Comparison of ENCODE assay signal across 30 mouse cellular contexts in genomic region chr12:13157089-13157488, GRCm38 (mm10).
DNase-seq lines count a peak whose midpoint lies in the region; ATAC-seq lines count a peak whose summit lies in the region.
"Had no signal": no experiment of that assay in that cellular context is flagged by ENCODE, and none has a peak within 500 bp of the region (broad histone marks: within the 10 kb centered on the region; RNA-seq: fewer than 3 reads in every experiment).

No protein-coding gene starts in this region.

- no peak overlapping the region for H3K27ac ChIP-seq in intestine, embryonic 15.5 days
- H3K27ac ChIP-seq: forebrain, embryonic 15.5 days; hindbrain, embryonic 13.5 days; layer of hippocampus, adult 2 months; liver, embryonic 14.5 days; neural tube, embryonic 12.5 days; stomach, postnatal 0 days had no signal

- no peak overlapping the region for H3K9ac ChIP-seq in intestine, embryonic 15.5 days
- H3K9ac ChIP-seq: embryonic facial prominence, embryonic 12.5 days; forebrain, embryonic 15.5 days; heart, embryonic 12.5 days; hindbrain, embryonic 13.5 days; limb, embryonic 15.5 days; liver, embryonic 14.5 days; lung, embryonic 14.5 days; neural tube, embryonic 12.5 days had no signal

- no peak overlapping the region for H3K4me2 ChIP-seq in intestine, embryonic 15.5 days (replicated peaks)
- H3K4me2 ChIP-seq: embryonic facial prominence, embryonic 12.5 days; forebrain, embryonic 15.5 days; heart, embryonic 12.5 days; hindbrain, embryonic 13.5 days; limb, embryonic 15.5 days; lung, embryonic 14.5 days; midbrain, embryonic 11.5 days; neural tube, embryonic 12.5 days had no signal

- ATAC-seq in intestine, embryonic 15.5 days: no peak
- ATAC-seq: forebrain, embryonic 15.5 days; midbrain, embryonic 16.5 days had no signal

- H3K36me3 ChIP-seq in intestine, embryonic 15.5 days: no peaks in the 10 kb centered on the region
- H3K36me3 ChIP-seq: embryonic facial prominence, embryonic 12.5 days; forebrain, embryonic 10.5 days; forebrain, embryonic 15.5 days; heart, embryonic 12.5 days; hindbrain, embryonic 13.5 days; limb, embryonic 15.5 days; neural tube, embryonic 12.5 days had no signal

- H3K4me3 ChIP-seq in intestine, embryonic 15.5 days (replicated peaks): no peak overlapping the region
- H3K4me3 ChIP-seq: embryonic facial prominence, embryonic 12.5 days; forebrain, embryonic 10.5 days; forebrain, embryonic 15.5 days; heart, embryonic 12.5 days; hindbrain, embryonic 13.5 days; layer of hippocampus, adult 2 months; limb, embryonic 15.5 days; neural tube, embryonic 12.5 days had no signal

- DNase-seq in heart, adult 11 months: peak; percentile 84
- DNase-seq in heart, adult 9 months (ENCODE audit: low spot score in 2 of 2): no peak
- DNase-seq in kidney, postnatal 25 days: peak; percentile 17 to 52
- DNase-seq in kidney, postnatal 36 days: no peak
- DNase-seq in embryo, embryonic 10.5 days (ENCODE audit: low spot score): peak; percentile 35
- peak; percentile 49 for DNase-seq in mesoderm, embryonic 11.5 days (ENCODE audit: low read depth, low spot score)
- DNase-seq: adrenal gland, postnatal 14 days; cerebellum, adult 11 months; cerebellum, adult 9-10 months; gastrocnemius, postnatal 25 days; heart, adult 18-20 months; heart, postnatal 4 days; kidney, adult 8-10 months; lung, embryonic 14.5 days; right cerebral cortex, postnatal 4 days; thymus, adult 18-20 months; thymus, postnatal 25 days had no signal

- H3K9me3 ChIP-seq in intestine, embryonic 15.5 days: no peaks in the 10 kb centered on the region
- H3K9me3 ChIP-seq: embryonic facial prominence, embryonic 12.5 days; forebrain, embryonic 10.5 days; forebrain, embryonic 15.5 days; heart, embryonic 12.5 days; hindbrain, embryonic 13.5 days; limb, embryonic 15.5 days; neural tube, embryonic 12.5 days had no signal

- no peaks in the 10 kb centered on the region for H3K4me1 ChIP-seq in intestine, embryonic 15.5 days (replicated peaks)
- H3K4me1 ChIP-seq: heart, embryonic 12.5 days had no signal

- WGBS in intestine, embryonic 15.5 days: 69% methylated on average over 10 of the region's 10 CpGs

- H3K27me3 ChIP-seq in intestine, embryonic 15.5 days (replicated peaks): no peaks in the 10 kb centered on the region
- H3K27me3 ChIP-seq: embryonic facial prominence, embryonic 12.5 days; forebrain, embryonic 15.5 days; heart, embryonic 12.5 days; hindbrain, embryonic 13.5 days; neural tube, embryonic 12.5 days had no signal

Comparison
In these comparisons a context has a peak if more than half of its experiments do, and no peak if none do; other contexts are left out.
1. DNase-seq: peak in heart, adult 11 months (single experiment), kidney, postnatal 25 days (2 of 2), embryo, embryonic 10.5 days (single experiment) and mesoderm, embryonic 11.5 days (single experiment); none in heart, adult 9 months (0 of 2) and kidney, postnatal 36 days (0 of 2).